Mouse (Mus musculus) macrophage (primary cell): ENCODE measurements around the gene Matk. TPM values are rescaled to one million over a fixed set of nuclear protein-coding genes. Genes with fewer than 3 reads are reported as not detected.

Source experiments
- polyA plus RNA-seq: library from polyadenylated mRNA; stranded (reverse); fragments of 250-400 nt; gene quantifications from 3 replicates; pipeline ENCODE4 v1.2.4, GENCODE M21; 2018; ENCODE audit warnings: inconsistent platforms

Matk gene
- polyA plus RNA-seq, 1 experiment from 2014 or later = 5.7 TPM

Other genes starting within 250 kb of the Matk start
- 0.88 to 1.1 TPM (median 0.93 TPM) in 3 replicates for gene Gng7, start 238.0 kb upstream of the Matk start, polyA plus RNA-seq
- gene Diras1, start 227.3 kb upstream of the Matk start, polyA plus RNA-seq = not detected in 3 replicates
- 6.1 to 14.7 TPM (median 14.6 TPM) in 3 replicates for gene Slc39a3, start 215.5 kb upstream of the Matk start, polyA plus RNA-seq
- 65.8 to 82.0 TPM (median 68.8 TPM) in 3 replicates for gene Sgta, start 192.8 kb upstream of the Matk start, polyA plus RNA-seq
- 7.4 to 19.1 TPM (median 9.9 TPM) in 3 replicates for gene Thop1, start 182.9 kb upstream of the Matk start, polyA plus RNA-seq
- 0.75 to 1.1 TPM (median 0.85 TPM) in 3 replicates for gene Creb3l3, start 154.1 kb upstream of the Matk start, polyA plus RNA-seq
- gene Map2k2, start 147.0 kb upstream of the Matk start, polyA plus RNA-seq = 31.4 to 102 TPM (median 93.5 TPM) in 3 replicates
- 48.1 to 55.4 TPM (median 52.8 TPM) in 3 replicates for gene Zbtb7a, start 117.7 kb upstream of the Matk start, polyA plus RNA-seq
- gene Pias4, start 85.0 kb upstream of the Matk start, polyA plus RNA-seq = 19.6 to 22.5 TPM (median 21.5 TPM) in 3 replicates
- gene Eef2, start 76.3 kb upstream of the Matk start, polyA plus RNA-seq = 749 to 1,081 TPM (median 1,012 TPM) in 3 replicates
- 41.2 to 57.0 TPM (median 43.5 TPM) in 3 replicates for gene Dapk3, start 69.9 kb upstream of the Matk start, polyA plus RNA-seq
- gene 4930442H23Rik, start 69.1 kb upstream of the Matk start, polyA plus RNA-seq = not detected in 3 replicates
- gene Nmrk2, start 50.9 kb upstream of the Matk start, polyA plus RNA-seq = not detected in 3 replicates
- gene Atcay, start 22.1 kb upstream of the Matk start, polyA plus RNA-seq = not detected in 3 replicates
- 0.26 to 0.61 TPM (median 0.53 TPM) in 3 replicates for gene Zfr2, start 19.8 kb upstream of the Matk start, polyA plus RNA-seq
- gene Mrpl54, start 14.0 kb downstream of the Matk start, polyA plus RNA-seq = 39.4 to 78.9 TPM (median 55.8 TPM) in 3 replicates
- 9.8 to 31.4 TPM (median 19.8 TPM) in 3 replicates for gene Apba3, start 14.0 kb downstream of the Matk start, polyA plus RNA-seq
- 1.7 to 4.2 TPM (median 3.3 TPM) in 3 replicates for gene Tjp3, start 38.6 kb downstream of the Matk start, polyA plus RNA-seq
- gene Pip5k1c, start 40.0 kb downstream of the Matk start, polyA plus RNA-seq = 63.2 to 85.8 TPM (median 77.1 TPM) in 3 replicates
- gene Cactin, start 68.2 kb downstream of the Matk start, polyA plus RNA-seq = 14.4 to 21.3 TPM (median 15.1 TPM) in 3 replicates
- gene Tbxa2r, start 75.8 kb downstream of the Matk start, polyA plus RNA-seq = not detected in 3 replicates
- 0.07 TPM in 1 of 3 replicates, not detected in the others for gene Gipc3, start 90.3 kb downstream of the Matk start, polyA plus RNA-seq
- gene Hmg20b, start 97.5 kb downstream of the Matk start, polyA plus RNA-seq = 33.1 to 54.6 TPM (median 42.5 TPM) in 3 replicates
- gene Mfsd12, start 104.6 kb downstream of the Matk start, polyA plus RNA-seq = 129 to 266 TPM (median 167 TPM) in 3 replicates
- 1.5 to 9.8 TPM (median 2.5 TPM) in 3 replicates for gene 4930404N11Rik, start 112.9 kb downstream of the Matk start, polyA plus RNA-seq
- gene Fzr1, start 125.6 kb downstream of the Matk start, polyA plus RNA-seq = 12.9 to 17.0 TPM (median 15.3 TPM) in 3 replicates
- gene Dohh, start 131.5 kb downstream of the Matk start, polyA plus RNA-seq = 21.0 to 48.1 TPM (median 32.0 TPM) in 3 replicates
- gene Gm48551, start 131.5 kb downstream of the Matk start, polyA plus RNA-seq = 0.07 to 1.0 TPM (median 0.46 TPM) in 3 replicates
- gene Gm48552, start 136.1 kb downstream of the Matk start, polyA plus RNA-seq = 0.57 TPM in 1 of 3 replicates, not detected in the others
- 9.6 to 21.8 TPM (median 14.6 TPM) in 3 replicates for gene Smim24, start 140.1 kb downstream of the Matk start, polyA plus RNA-seq
- 33.6 to 60.6 TPM (median 57.7 TPM) in 3 replicates for gene Nfic, start 202.7 kb downstream of the Matk start, polyA plus RNA-seq
- gene Celf5, start 229.8 kb downstream of the Matk start, polyA plus RNA-seq = 0.04 TPM in 1 of 3 replicates, not detected in the others
- gene Ncln, start 243.5 kb downstream of the Matk start, polyA plus RNA-seq = 54.5 to 93.3 TPM (median 77.1 TPM) in 3 replicates
- 0.14 to 0.26 TPM (median 0.14 TPM) in 3 replicates for gene S1pr4, start 247.2 kb downstream of the Matk start, polyA plus RNA-seq